Mouse (Mus musculus) forebrain, embryonic 15.5 days (tissue): Measurements from ENCODE around the gene Smu1. TPM values are rescaled to one million over a fixed set of nuclear protein-coding genes. Genes with fewer than 3 reads are reported as not detected.
"Not testable (repeated sequence)": the region's sequence is repeated elsewhere in the genome, so short reads cannot be mapped to it uniquely, and the experiment has no call there.

Experiments
- ATAC-seq: fragments of 200-750 bp; cut with Nextera tagmentation; replicated peaks from 2 replicates; pipeline ENCODE4 v1.8.0; 2017; ENCODE audit warnings: mild to moderate bottlenecking, moderate TSS enrichment, moderate library complexity
- H3K27ac ChIP-seq: fragments of 300-500 bp; sonication (generic); replicated peaks from 2 replicates; pipeline ENCODE4 v1.5.1; 2015; ENCODE audit warnings: mild to moderate bottlenecking, inconsistent platforms
- H3K27me3 ChIP-seq: fragments of 300-500 bp; sonication (generic); 2 replicates; pipeline ENCODE4 v1.6.1; 2015; ENCODE audit warnings: inconsistent platforms
- H3K36me3 ChIP-seq: fragments of 300-500 bp; sonication (generic); 2 replicates; pipeline ENCODE4 v1.6.1; 2015; ENCODE audit warnings: mild to moderate bottlenecking, inconsistent platforms
- H3K4me1 ChIP-seq: fragments of 300-500 bp; sonication (generic); 2 replicates; pipeline ENCODE4 v1.6.1; 2015; ENCODE audit warnings: inconsistent platforms
- H3K4me2 ChIP-seq: fragments of 300-500 bp; sonication (generic); replicated peaks from 2 replicates; pipeline ENCODE4 v1.6.1; 2015; ENCODE audit warnings: mild to moderate bottlenecking, inconsistent platforms
- H3K4me3 ChIP-seq: fragments of 300-500 bp; sonication (generic); 2 replicates; pipeline ENCODE4 v1.5.1; 2015; ENCODE audit warnings: mild to moderate bottlenecking, inconsistent platforms
- H3K9ac ChIP-seq: fragments of 300-500 bp; sonication (generic); replicated peaks from 2 replicates; pipeline ENCODE4 v1.6.1; 2015; ENCODE audit warnings: mild to moderate bottlenecking, inconsistent platforms
- H3K9me3 ChIP-seq: fragments of 300-500 bp; sonication (generic); 2 replicates; pipeline ENCODE4 v1.6.1; 2016; ENCODE audit warnings: inconsistent platforms
- whole genome bisulfite sequencing: fragments of 180-500 bp; shearing (Covaris S2); methylation state at CpG from one replicate; pipeline ENCODE4 v1.1.7; 2015; ENCODE audit warnings: mixed read lengths; 5-methylcytosine and 5-hydroxymethylcytosine counted together
- polyA plus RNA-seq: library from polyadenylated mRNA; unstranded; fragments of >200 nt; fragmentation: Nextera tagmentation; extraction: Ambion mirVana; gene quantifications from 2 replicates; pipeline ENCODE4 v1.2.1, GENCODE M21; 2015

Gene Smu1
- 153 and 154 TPM in 2 replicates for polyA plus RNA-seq

GRCm38 (mm10) chr4:40757780-40758420 lies at the start of gene Smu1:
Gene Smu1, minus strand, starts transcription at chr4:40757923.
- peak within 1 kb of the TSS; percentile 85 for H3K9ac ChIP-seq
- WGBS: under 1% methylated on average over 40 of the region's 40 CpGs
- peak within 1 kb of the TSS; percentile 72 for H3K4me3 ChIP-seq
- ATAC-seq: peak; percentile 99
- H3K27ac ChIP-seq: peak within 1 kb of the TSS; percentile 63
- peak within 1 kb of the TSS; percentile 84 for H3K4me2 ChIP-seq
- peaks cover 12% of the 10 kb centered on the region for H3K4me1 ChIP-seq
- H3K27me3 ChIP-seq: 0 out of 2 replicates have a peak, but pooled peaks cover 2% of the 10 kb centered on the region
- no peaks in the 10 kb centered on the region for H3K9me3 ChIP-seq
- peaks cover 26% of the 10 kb centered on the region for H3K36me3 ChIP-seq

- H3K9ac ChIP-seq: no peak overlapping the region
- no peak overlapping the region for H3K4me3 ChIP-seq
- no peaks in the 10 kb centered on the region for H3K27me3 ChIP-seq
- no peaks in the 10 kb centered on the region for H3K9me3 ChIP-seq
- no peaks in the 10 kb centered on the region for H3K4me1 ChIP-seq
- ATAC-seq: no peak
- peaks cover 4% of the 10 kb centered on the region; the same call in 1 of the 2 replicates for H3K36me3 ChIP-seq
- H3K4me2 ChIP-seq: no peak overlapping the region
- H3K27ac ChIP-seq: no peak overlapping the region
- WGBS: 93% methylated on average over 4 of the region's 4 CpGs
These were observed 49.7 kb upstream of the Smu1 start for GRCm38 (mm10) chr4:40807382-40807781.

GRCm38 (mm10) chr4:40805401-40805800 lies 47.7 kb upstream of the Smu1 start:
- Histone ChIP-seq H3K9ac (no peak overlapping the region), H3K4me3 (no peak overlapping the region), H3K9me3 (no peaks in the 10 kb centered on the region), H3K27ac (no peak overlapping the region), H3K36me3 (peaks cover 4% of the 10 kb centered on the region; the same call in 1 of the 2 replicates), H3K27me3 (no peaks in the 10 kb centered on the region), H3K4me2 (no peak overlapping the region), H3K4me1 (no peaks in the 10 kb centered on the region)
- no peak for ATAC-seq
- WGBS: 81% methylated on average over 8 of the region's 8 CpGs

- no peaks in the 10 kb centered on the region for H3K9me3 ChIP-seq
- H3K27me3 ChIP-seq: no peaks in the 10 kb centered on the region
- no peak overlapping the region for H3K4me3 ChIP-seq
- 89% methylated on average over 3 of the region's 3 CpGs for WGBS
- peaks cover 4% of the 10 kb centered on the region; the same call in 1 of the 2 replicates for H3K36me3 ChIP-seq
- H3K4me1 ChIP-seq: no peaks in the 10 kb centered on the region
- H3K27ac ChIP-seq: no peak overlapping the region
- H3K9ac ChIP-seq: no peak overlapping the region
- no peak overlapping the region for H3K4me2 ChIP-seq
- no peak for ATAC-seq
These were observed 45.1 kb upstream of the Smu1 start for GRCm38 (mm10) chr4:40802787-40803186.

- Histone ChIP-seq H3K9ac (no peak overlapping the region), H3K4me1 (no peaks in the 10 kb centered on the region), H3K4me3 (no peak overlapping the region), H3K36me3 (peaks cover 2% of the 10 kb centered on the region; the same call in 1 of the 2 replicates), H3K27me3 (no peaks in the 10 kb centered on the region), H3K9me3 (no peaks in the 10 kb centered on the region), H3K4me2 (no peak overlapping the region), H3K27ac (no peak overlapping the region)
- WGBS: 94% methylated on average over 4 of the region's 4 CpGs
- no peak for ATAC-seq
These were observed 44.2 kb upstream of the Smu1 start for GRCm38 (mm10) chr4:40801908-40802307.

GRCm38 (mm10) chr4:40800873-40801272 lies 43.1 kb upstream of the Smu1 start:
- no peaks in the 10 kb centered on the region for H3K4me1 ChIP-seq
- H3K9me3 ChIP-seq: no peaks in the 10 kb centered on the region
- H3K27me3 ChIP-seq: no peaks in the 10 kb centered on the region
- no peak overlapping the region for H3K9ac ChIP-seq
- H3K27ac ChIP-seq: no peak overlapping the region
- H3K4me2 ChIP-seq: no peak overlapping the region
- ATAC-seq: no peak
- 89% methylated on average over 3 of the region's 3 CpGs for WGBS
- no peaks in the 10 kb centered on the region; the same call in 1 of the 2 replicates for H3K36me3 ChIP-seq
- H3K4me3 ChIP-seq: no peak overlapping the region

GRCm38 (mm10) chr4:40798833-40799555 lies 41.3 kb upstream of the Smu1 start:
- H3K27me3 ChIP-seq, H3K36me3 ChIP-seq, H3K27ac ChIP-seq, H3K4me2 ChIP-seq, H3K9me3 ChIP-seq, H3K9ac ChIP-seq, H3K4me1 ChIP-seq, H3K4me3 ChIP-seq, ATAC-seq: not testable (repeated sequence)
- WGBS: 75% methylated on average over 2 of the region's 2 CpGs

GRCm38 (mm10) chr4:40795761-40796160 lies 38.0 kb upstream of the Smu1 start:
- no peak for ATAC-seq
- Histone ChIP-seq H3K27me3 (no peaks in the 10 kb centered on the region), H3K36me3 (no peaks in the 10 kb centered on the region), H3K27ac (no peak overlapping the region), H3K4me2 (no peak overlapping the region), H3K4me3 (no peak overlapping the region), H3K9me3 (no peaks in the 10 kb centered on the region), H3K4me1 (no peaks in the 10 kb centered on the region), H3K9ac (no peak overlapping the region)
- 86% methylated on average over 3 of the region's 3 CpGs for WGBS

GRCm38 (mm10) chr4:40794320-40794719 lies 36.6 kb upstream of the Smu1 start:
- H3K27me3 ChIP-seq: no peaks in the 10 kb centered on the region
- H3K9me3 ChIP-seq: no peaks in the 10 kb centered on the region
- H3K4me2 ChIP-seq: no peak overlapping the region
- H3K27ac ChIP-seq: no peak overlapping the region
- H3K4me1 ChIP-seq: no peaks in the 10 kb centered on the region
- H3K4me3 ChIP-seq: no peak overlapping the region
- ATAC-seq: no peak
- no peak overlapping the region for H3K9ac ChIP-seq
- no peaks in the 10 kb centered on the region for H3K36me3 ChIP-seq

GRCm38 (mm10) chr4:40791176-40791575 lies 33.5 kb upstream of the Smu1 start:
- Histone ChIP-seq H3K36me3 (no peaks in the 10 kb centered on the region), H3K4me2 (no peak overlapping the region), H3K27ac (no peak overlapping the region), H3K9ac (no peak overlapping the region), H3K4me1 (no peaks in the 10 kb centered on the region), H3K4me3 (no peak overlapping the region), H3K9me3 (no peaks in the 10 kb centered on the region), H3K27me3 (no peaks in the 10 kb centered on the region)
- 95% methylated on average over 4 of the region's 4 CpGs for WGBS
- no peak for ATAC-seq

GRCm38 (mm10) chr4:40786578-40786977 lies 28.9 kb upstream of the Smu1 start:
- no peak overlapping the region for H3K27ac ChIP-seq
- H3K4me3 ChIP-seq: no peak overlapping the region
- no peaks in the 10 kb centered on the region for H3K9me3 ChIP-seq
- 53% methylated on average over 4 of the region's 4 CpGs for WGBS
- no peaks in the 10 kb centered on the region for H3K36me3 ChIP-seq
- H3K4me1 ChIP-seq: no peaks in the 10 kb centered on the region
- ATAC-seq: no peak
- no peaks in the 10 kb centered on the region for H3K27me3 ChIP-seq
- H3K9ac ChIP-seq: no peak overlapping the region
- H3K4me2 ChIP-seq: no peak overlapping the region

GRCm38 (mm10) chr4:40785620-40786166 lies 28.0 kb upstream of the Smu1 start:
- Histone ChIP-seq H3K27ac (no peak overlapping the region), H3K4me2 (no peak overlapping the region), H3K9me3 (no peaks in the 10 kb centered on the region), H3K9ac (no peak overlapping the region), H3K4me1 (no peaks in the 10 kb centered on the region), H3K36me3 (no peaks in the 10 kb centered on the region), H3K27me3 (no peaks in the 10 kb centered on the region), H3K4me3 (no peak overlapping the region)
- no peak for ATAC-seq
- 76% methylated on average over 9 of the region's 9 CpGs for WGBS
